Mouse (Mus musculus) forebrain, embryonic 16.5 days (tissue): ENCODE results near the gene Acad12. TPM values are rescaled to one million over a fixed set of nuclear protein-coding genes. Genes with fewer than 3 reads are reported as not detected.
"Not testable (repeated sequence)": the region's sequence is repeated elsewhere in the genome, so short reads cannot be mapped to it uniquely, and the experiment has no call there.

Experiments used
- ATAC-seq: fragments of 200-750 bp; cut with Nextera tagmentation; 2 replicates; pipeline ENCODE4 v1.8.0; 2017; ENCODE audit warnings: mild to moderate bottlenecking, moderate library complexity
- H3K27ac ChIP-seq: fragments of 300-500 bp; sonication (generic); 2 replicates; pipeline ENCODE4 v1.5.1; 2014; ENCODE audit warnings: low read length, control low read depth
- H3K27me3 ChIP-seq: fragments of 300-500 bp; sonication (generic); replicated peaks from 2 replicates; pipeline ENCODE4 v1.6.1; 2014; ENCODE audit warnings: low read length; ENCODE audit not compliant: control insufficient read depth, insufficient read depth
- H3K36me3 ChIP-seq: fragments of 300-500 bp; sonication (generic); 2 replicates; pipeline ENCODE4 v1.6.1; 2014; ENCODE audit not compliant: control insufficient read depth, insufficient read depth
- H3K4me1 ChIP-seq: fragments of 300-500 bp; sonication (generic); replicated peaks from 2 replicates; pipeline ENCODE4 v1.6.1; 2014; ENCODE audit warnings: low read length; ENCODE audit not compliant: control insufficient read depth, insufficient read depth
- H3K4me2 ChIP-seq: fragments of 300-500 bp; sonication (generic); 2 replicates; pipeline ENCODE4 v1.6.1; 2014; ENCODE audit warnings: mild to moderate bottlenecking, low read length, control low read depth
- H3K4me3 ChIP-seq: fragments of 300-500 bp; sonication (generic); replicated peaks from 2 replicates; pipeline ENCODE4 v1.5.1; 2014; ENCODE audit warnings: mild to moderate bottlenecking, low read length, control low read depth
- H3K9ac ChIP-seq: fragments of 300-500 bp; sonication (generic); replicated peaks from 2 replicates; pipeline ENCODE4 v1.6.1; 2014; ENCODE audit warnings: low read depth, low read length, control low read depth
- H3K9me3 ChIP-seq: fragments of 300-500 bp; sonication (generic); 2 replicates; pipeline ENCODE4 v1.6.1; 2016; ENCODE audit warnings: low read length; ENCODE audit not compliant: control insufficient read depth
- WGBS: fragments of 180-500 bp; shearing (Covaris S2); extraction: QIAGEN DNeasy Blood & Tissue Kit; methylation state at CpG from one replicate; pipeline ENCODE4 v1.1.7; 2014; 5-methylcytosine and 5-hydroxymethylcytosine counted together
- polyA plus RNA-seq: library from polyadenylated mRNA; unstranded; fragments of >200 nt; fragmentation: Nextera tagmentation; extraction: Ambion mirVana; gene quantifications from 2 replicates; pipeline ENCODE4 v1.2.1, GENCODE M21; 2015

Acad12 gene
- polyA plus RNA-seq, 1 experiment from 2014 or later = 1.2 TPM

GRCm38 (mm10) chr5:121657656-121658055, 38.9 kb upstream of the Acad12 start:
- H3K9ac ChIP-seq, H3K4me3 ChIP-seq, ATAC-seq, H3K9me3 ChIP-seq, H3K27me3 ChIP-seq, H3K36me3 ChIP-seq, H3K27ac ChIP-seq, H3K4me2 ChIP-seq: not testable (repeated sequence)
- peaks cover 22% of the 10 kb centered on the region for H3K4me1 ChIP-seq
- WGBS = 81% methylated on average over 6 of the region's 6 CpGs

GRCm38 (mm10) chr5:121656866-121657265, 38.1 kb upstream of the Acad12 start:
- not testable (repeated sequence) for H3K27ac ChIP-seq, H3K4me3 ChIP-seq, H3K4me2 ChIP-seq, ATAC-seq, H3K27me3 ChIP-seq, H3K36me3 ChIP-seq, H3K9ac ChIP-seq, H3K9me3 ChIP-seq
- H3K4me1 ChIP-seq = peaks cover 15% of the 10 kb centered on the region
- WGBS = 79% methylated on average over 6 of the region's 6 CpGs

- Histone ChIP-seq H3K9me3 (no peaks in the 10 kb centered on the region), H3K27me3 (no peaks in the 10 kb centered on the region), H3K27ac (no peak overlapping the region), H3K4me2 (no peak overlapping the region), H3K9ac (no peak overlapping the region), H3K4me3 (no peak overlapping the region), H3K36me3 (no peaks in the 10 kb centered on the region), H3K4me1 (peaks cover under 1% of the 10 kb centered on the region)
- ATAC-seq = no peak
- 89% methylated on average over 4 of the region's 4 CpGs for WGBS
Observed at GRCm38 (mm10) chr5:121654526-121654925, 35.8 kb upstream of the Acad12 start.

- H3K4me2 ChIP-seq = no peak overlapping the region
- no peak overlapping the region for H3K4me3 ChIP-seq
- H3K27me3 ChIP-seq = no peaks in the 10 kb centered on the region
- no peaks in the 10 kb centered on the region for H3K4me1 ChIP-seq
- H3K9me3 ChIP-seq = no peaks in the 10 kb centered on the region
- 82% methylated on average over 7 of the region's 7 CpGs for WGBS
- no peaks in the 10 kb centered on the region for H3K36me3 ChIP-seq
- no peak for ATAC-seq
- no peak overlapping the region for H3K27ac ChIP-seq
- H3K9ac ChIP-seq = no peak overlapping the region
Observed at GRCm38 (mm10) chr5:121649134-121649533, 30.4 kb upstream of the Acad12 start.

GRCm38 (mm10) chr5:121639601-121640000, 20.9 kb upstream of the Acad12 start:
- Histone ChIP-seq H3K27me3 (no peaks in the 10 kb centered on the region), H3K4me1 (no peaks in the 10 kb centered on the region), H3K4me2 (no peak overlapping the region), H3K36me3 (no peaks in the 10 kb centered on the region), H3K9me3 (no peaks in the 10 kb centered on the region), H3K4me3 (no peak overlapping the region), H3K9ac (no peak overlapping the region), H3K27ac (no peak overlapping the region)
- ATAC-seq = no peak
- 92% methylated on average over 9 of the region's 9 CpGs for WGBS

- H3K27ac ChIP-seq = no peak overlapping the region
Observed at GRCm38 (mm10) chr5:121637296-121637695, 18.6 kb upstream of the Acad12 start.

GRCm38 (mm10) chr5:121634668-121635067, 15.9 kb upstream of the Acad12 start:
- Histone ChIP-seq H3K4me2 (no peak overlapping the region), H3K27me3 (no peaks in the 10 kb centered on the region), H3K9ac (no peak overlapping the region), H3K36me3 (no peaks in the 10 kb centered on the region), H3K9me3 (no peaks in the 10 kb centered on the region), H3K4me1 (no peaks in the 10 kb centered on the region), H3K27ac (no peak overlapping the region), H3K4me3 (no peak overlapping the region)
- WGBS = 98% methylated on average over 5 of the region's 5 CpGs
- ATAC-seq = no peak

More at GRCm38 (mm10) chr5:121637296-121637695, 18.6 kb upstream of the Acad12 start:
- no peak overlapping the region for H3K4me2 ChIP-seq
- WGBS = 83% methylated on average over 6 of the region's 6 CpGs
- no peaks in the 10 kb centered on the region for H3K9me3 ChIP-seq
- no peaks in the 10 kb centered on the region for H3K27me3 ChIP-seq
- no peak for ATAC-seq
- no peaks in the 10 kb centered on the region for H3K36me3 ChIP-seq
- no peaks in the 10 kb centered on the region for H3K4me1 ChIP-seq
- no peak overlapping the region for H3K9ac ChIP-seq
- no peak overlapping the region for H3K4me3 ChIP-seq

- Histone ChIP-seq H3K27me3 (no peaks in the 10 kb centered on the region), H3K9ac (no peak overlapping the region), H3K36me3 (no peaks in the 10 kb centered on the region), H3K27ac (no peak overlapping the region), H3K9me3 (no peaks in the 10 kb centered on the region), H3K4me2 (no peak overlapping the region), H3K4me1 (no peaks in the 10 kb centered on the region), H3K4me3 (no peak overlapping the region)
- ATAC-seq = no peak
- 38% methylated on average over 3 of the region's 3 CpGs for WGBS
Observed at GRCm38 (mm10) chr5:121632804-121633203, 14.1 kb upstream of the Acad12 start.

GRCm38 (mm10) chr5:121631106-121631647, 12.4 kb upstream of the Acad12 start:
- not testable (repeated sequence) for H3K4me3 ChIP-seq, H3K27me3 ChIP-seq, H3K4me2 ChIP-seq, H3K36me3 ChIP-seq, H3K4me1 ChIP-seq, H3K27ac ChIP-seq, H3K9me3 ChIP-seq, H3K9ac ChIP-seq, ATAC-seq
- 69% methylated on average over 8 of the region's 9 CpGs for WGBS

- H3K4me1 ChIP-seq = no peaks in the 10 kb centered on the region
- H3K4me2 ChIP-seq = no peak overlapping the region
- H3K36me3 ChIP-seq = no peaks in the 10 kb centered on the region
- ATAC-seq = no peak
- no peaks in the 10 kb centered on the region for H3K27me3 ChIP-seq
- H3K4me3 ChIP-seq = no peak overlapping the region
- no peaks in the 10 kb centered on the region for H3K9me3 ChIP-seq
- no peak overlapping the region for H3K27ac ChIP-seq
- 0% methylated on average over 1 of the region's 1 CpGs for WGBS
- no peak overlapping the region for H3K9ac ChIP-seq
Observed at GRCm38 (mm10) chr5:121627871-121628270, 9.1 kb upstream of the Acad12 start.
